Mouse (Mus musculus): ENCODE results near the gene Sh3rf1. TPM values are rescaled to one million over a fixed set of nuclear protein-coding genes. Genes with fewer than 3 reads are reported as not detected.

Gene Sh3rf1
- polyA plus RNA-seq (2015; fragmentation: Nextera tagmentation; extraction: Ambion mirVana) = 4.8 and 5.3 TPM in 2 replicates

- peak; percentile 79 for ATAC-seq (ENCODE audit: extremely low read depth, insufficient number of reproducible peaks, low FRiP score, low TSS enrichment)
- peak within 1 kb of the TSS; percentile 80 for H3K4me2 ChIP-seq
- H3K27ac ChIP-seq (replicated peaks) = peak within 1 kb of the TSS; percentile 78
- H3K27me3 ChIP-seq (replicated peaks) = peaks cover 33% of the 10 kb centered on the region
- H3K36me3 ChIP-seq = peaks cover 2% of the 10 kb centered on the region; the same call in 1 of the 2 replicates
- H3K9ac ChIP-seq = peak within 1 kb of the TSS; percentile 86
- peak within 1 kb of the TSS; percentile 84 for H3K4me3 ChIP-seq
- H3K9me3 ChIP-seq = no peaks in the 10 kb centered on the region
- peaks cover 40% of the 10 kb centered on the region for H3K4me1 ChIP-seq
- under 1% methylated on average over 65 of the region's 84 CpGs for WGBS
Measured at GRCm38 (mm10) chr8:61223729-61224379, at the start of gene Sh3rf1. Sh3rf1 (plus strand) TSS chr8:61223872.

DNA sequence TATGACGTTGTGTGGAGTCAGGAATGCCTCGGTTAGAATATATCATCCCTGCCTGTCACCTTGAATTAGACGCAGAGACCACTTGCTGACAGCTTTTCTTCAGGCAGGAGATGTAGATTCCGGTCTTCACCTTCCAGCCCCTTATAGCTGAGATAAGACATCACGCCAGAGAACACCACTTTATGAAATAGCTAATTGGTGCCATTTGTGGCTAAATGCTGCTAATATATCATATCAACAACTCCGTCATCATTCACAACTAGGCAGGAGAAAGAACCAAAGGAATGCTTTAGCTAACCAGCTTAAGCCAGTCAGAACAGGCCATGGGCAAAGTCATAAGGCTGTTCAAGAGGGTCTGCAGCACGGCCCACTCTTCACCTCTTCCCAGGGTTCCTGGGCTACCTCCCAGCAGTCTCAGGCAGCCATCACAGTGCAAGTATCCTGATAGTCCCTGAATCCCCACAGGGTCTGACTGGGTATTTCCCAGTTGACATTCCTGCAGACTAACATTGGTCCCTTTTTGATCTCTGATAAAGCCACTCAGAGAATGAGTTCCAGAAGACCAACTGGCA lies 49.7 kb upstream of the Sh3rf1 start:
- peaks cover 17% of the 10 kb centered on the region for H3K4me1 ChIP-seq
- 24% methylated on average over 7 of the region's 7 CpGs for WGBS
- H3K36me3 ChIP-seq = no peaks in the 10 kb centered on the region
- H3K4me2 ChIP-seq = no peak overlapping the region
- H3K27ac ChIP-seq (replicated peaks) = no peak overlapping the region; the same call in 1 of the 2 replicates
- H3K9ac ChIP-seq = no peak overlapping the region
- 0 out of 2 replicates have a peak, but pooled peaks cover 12% of the 10 kb centered on the region for H3K27me3 ChIP-seq (replicated peaks)
- no peak overlapping the region for H3K4me3 ChIP-seq
- no peak for ATAC-seq (ENCODE audit: extremely low read depth, insufficient number of reproducible peaks, low FRiP score, low TSS enrichment)
- H3K9me3 ChIP-seq = no peaks in the 10 kb centered on the region

DNA sequence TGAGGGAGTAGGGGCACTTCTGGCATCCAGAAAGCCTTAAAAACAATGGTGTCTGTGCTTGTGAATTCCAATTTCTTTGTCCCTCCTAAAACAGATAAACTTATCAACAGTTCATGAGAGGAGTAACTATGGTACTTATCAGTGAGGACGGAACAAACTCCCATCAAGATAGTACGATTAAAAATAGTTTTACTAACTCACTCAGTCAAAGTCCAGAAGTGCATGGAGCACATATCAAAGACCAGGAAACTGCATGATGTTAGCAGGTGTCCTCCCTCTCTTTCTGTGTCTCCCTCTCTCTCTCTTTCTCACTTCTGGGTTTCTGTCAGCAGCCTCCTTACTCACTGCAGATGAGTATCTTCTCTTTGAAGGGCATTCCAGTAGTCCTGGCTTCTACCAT lies 47.8 kb upstream of the Sh3rf1 start:
- H3K9ac ChIP-seq = no peak overlapping the region
- ATAC-seq (ENCODE audit: extremely low read depth, insufficient number of reproducible peaks, low FRiP score, low TSS enrichment) = no peak
- H3K4me2 ChIP-seq = no peak overlapping the region
- H3K4me1 ChIP-seq = peaks cover 17% of the 10 kb centered on the region
- no peak overlapping the region for H3K27ac ChIP-seq (replicated peaks)
- H3K36me3 ChIP-seq = no peaks in the 10 kb centered on the region
- 34% methylated on average over 2 of the region's 2 CpGs for WGBS
- no peaks in the 10 kb centered on the region for H3K9me3 ChIP-seq
- H3K27me3 ChIP-seq (replicated peaks) = 0 out of 2 replicates have a peak, but pooled peaks cover 12% of the 10 kb centered on the region
- H3K4me3 ChIP-seq = no peak overlapping the region

DNA sequence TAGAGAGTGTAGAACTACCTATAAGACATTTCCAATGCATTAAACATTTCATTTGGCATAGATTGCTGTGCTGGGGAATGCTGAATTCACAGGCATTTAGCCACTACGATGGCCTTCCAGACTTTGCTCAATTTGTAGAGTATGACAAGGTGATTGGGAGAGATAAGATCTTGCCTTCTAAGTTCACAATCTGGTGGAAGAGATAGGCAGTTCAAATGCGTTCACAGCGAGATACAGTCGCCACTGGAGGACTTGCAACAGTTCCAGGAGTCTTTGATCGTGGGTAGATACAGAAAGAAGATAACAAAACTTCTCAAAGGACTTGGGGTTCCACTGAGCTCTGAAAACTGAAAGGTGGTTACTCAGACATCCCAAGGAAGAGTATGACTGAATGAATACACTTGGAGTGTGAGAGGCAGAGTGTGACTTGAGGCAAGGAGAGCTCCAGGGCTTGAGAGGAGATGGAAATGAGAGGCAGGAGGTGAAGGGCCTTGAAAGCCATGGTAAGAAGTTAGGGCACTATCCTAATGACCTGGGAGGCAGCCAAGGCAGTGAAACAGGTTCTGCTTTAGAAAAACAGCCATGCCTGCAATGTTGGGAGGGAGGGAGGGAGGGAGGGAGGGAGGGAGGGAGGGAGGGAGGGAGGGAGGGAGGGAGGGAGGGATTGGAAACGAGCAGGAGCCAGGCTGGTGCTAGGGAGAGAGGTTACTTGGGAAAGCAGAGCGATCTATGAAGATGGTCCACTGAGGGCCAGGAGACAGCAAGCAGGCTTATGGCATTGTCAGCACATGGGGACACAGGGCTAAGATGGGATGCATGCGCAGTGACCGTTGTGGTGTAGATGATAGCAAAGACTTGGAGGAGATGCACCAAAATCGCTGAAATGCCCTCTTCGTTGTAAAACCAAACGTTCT lies 45.7 kb upstream of the Sh3rf1 start:
- 61% methylated on average over 12 of the region's 12 CpGs for WGBS

GRCm38 (mm10) chr8:61178594-61179140 lies 45.0 kb upstream of the Sh3rf1 start:
- H3K4me3 ChIP-seq = no peak overlapping the region
- no peak overlapping the region for H3K4me2 ChIP-seq
- WGBS = 60% methylated on average over 11 of the region's 11 CpGs
- no peak overlapping the region for H3K9ac ChIP-seq
- H3K9me3 ChIP-seq = 0 out of 2 replicates have a peak, but pooled peaks cover 6% of the 10 kb centered on the region
- 0 out of 2 replicates have a peak, but pooled peaks cover 12% of the 10 kb centered on the region for H3K27me3 ChIP-seq (replicated peaks)
- H3K36me3 ChIP-seq = no peaks in the 10 kb centered on the region
- H3K27ac ChIP-seq (replicated peaks) = no peak overlapping the region
- no peak for ATAC-seq (ENCODE audit: extremely low read depth, insufficient number of reproducible peaks, low FRiP score, low TSS enrichment)
- H3K4me1 ChIP-seq = peaks cover 33% of the 10 kb centered on the region

More for the DNA sequence above, 45.7 kb upstream of the Sh3rf1 start:
- H3K4me2 ChIP-seq = no peak overlapping the region
- H3K4me3 ChIP-seq = no peak overlapping the region
- H3K27ac ChIP-seq (replicated peaks) = no peak overlapping the region
- H3K9me3 ChIP-seq = no peaks in the 10 kb centered on the region
- no peak for ATAC-seq (ENCODE audit: extremely low read depth, insufficient number of reproducible peaks, low FRiP score, low TSS enrichment)
- peaks cover 36% of the 10 kb centered on the region for H3K4me1 ChIP-seq
- no peak overlapping the region for H3K9ac ChIP-seq
- H3K36me3 ChIP-seq = no peaks in the 10 kb centered on the region
- H3K27me3 ChIP-seq (replicated peaks) = 0 out of 2 replicates have a peak, but pooled peaks cover 12% of the 10 kb centered on the region

DNA sequence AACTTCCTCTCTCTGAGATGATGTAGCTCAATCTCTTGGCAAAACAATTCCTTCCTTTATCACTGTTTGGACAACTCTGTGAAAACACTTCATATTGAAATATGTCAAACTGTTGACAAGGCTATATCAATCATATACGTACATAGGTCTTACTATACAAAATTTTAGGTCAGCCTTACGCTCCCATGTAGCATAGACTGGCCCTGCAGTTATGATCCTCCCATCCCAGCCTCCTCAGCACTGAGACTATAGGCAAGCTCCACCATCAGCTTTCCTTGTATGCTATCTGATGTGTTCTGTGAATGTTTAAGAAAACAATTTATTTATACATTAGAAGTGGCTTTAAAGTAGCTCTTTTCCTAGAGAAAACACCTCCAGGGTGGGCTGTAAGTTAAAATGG lies 42.1 kb upstream of the Sh3rf1 start:
- WGBS = 64% methylated on average over 2 of the region's 2 CpGs
- Histone ChIP-seq H3K27ac (replicated peaks) (no peak overlapping the region), H3K9ac (no peak overlapping the region), H3K36me3 (no peaks in the 10 kb centered on the region), H3K4me2 (no peak overlapping the region), H3K27me3 (replicated peaks) (0 out of 2 replicates have a peak, but pooled peaks cover 10% of the 10 kb centered on the region), H3K9me3 (0 out of 2 replicates have a peak, but pooled peaks cover 6% of the 10 kb centered on the region), H3K4me3 (no peak overlapping the region), H3K4me1 (peaks cover 28% of the 10 kb centered on the region)
- ATAC-seq (ENCODE audit: extremely low read depth, insufficient number of reproducible peaks, low FRiP score, low TSS enrichment) = no peak

DNA sequence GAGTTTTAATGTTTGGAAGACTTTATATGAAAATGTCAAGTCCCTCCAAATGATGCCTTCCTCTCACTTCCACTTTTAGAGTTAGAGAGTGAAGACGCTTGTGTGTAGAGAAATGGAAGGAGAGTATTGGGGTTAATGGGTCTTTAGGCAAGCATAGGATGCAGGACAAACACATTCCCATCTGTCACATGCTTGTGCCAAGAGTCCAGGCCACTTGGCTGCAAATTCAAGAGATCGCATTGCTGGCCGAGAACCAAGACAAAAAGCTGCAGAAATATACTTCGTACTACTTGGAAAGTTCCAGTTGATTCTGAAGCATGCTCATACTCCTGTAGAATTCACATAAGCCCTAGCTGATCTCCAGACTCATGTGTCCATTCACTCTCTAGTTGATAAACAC lies 41.7 kb upstream of the Sh3rf1 start:
- Histone ChIP-seq H3K4me1 (peaks cover 28% of the 10 kb centered on the region), H3K36me3 (no peaks in the 10 kb centered on the region), H3K4me3 (no peak overlapping the region), H3K27ac (replicated peaks) (no peak overlapping the region), H3K27me3 (replicated peaks) (0 out of 2 replicates have a peak, but pooled peaks cover 8% of the 10 kb centered on the region), H3K4me2 (no peak overlapping the region), H3K9ac (no peak overlapping the region), H3K9me3 (0 out of 2 replicates have a peak, but pooled peaks cover 6% of the 10 kb centered on the region)
- ATAC-seq (ENCODE audit: extremely low read depth, insufficient number of reproducible peaks, low FRiP score, low TSS enrichment) = no peak
- WGBS = 63% methylated on average over 4 of the region's 4 CpGs

DNA sequence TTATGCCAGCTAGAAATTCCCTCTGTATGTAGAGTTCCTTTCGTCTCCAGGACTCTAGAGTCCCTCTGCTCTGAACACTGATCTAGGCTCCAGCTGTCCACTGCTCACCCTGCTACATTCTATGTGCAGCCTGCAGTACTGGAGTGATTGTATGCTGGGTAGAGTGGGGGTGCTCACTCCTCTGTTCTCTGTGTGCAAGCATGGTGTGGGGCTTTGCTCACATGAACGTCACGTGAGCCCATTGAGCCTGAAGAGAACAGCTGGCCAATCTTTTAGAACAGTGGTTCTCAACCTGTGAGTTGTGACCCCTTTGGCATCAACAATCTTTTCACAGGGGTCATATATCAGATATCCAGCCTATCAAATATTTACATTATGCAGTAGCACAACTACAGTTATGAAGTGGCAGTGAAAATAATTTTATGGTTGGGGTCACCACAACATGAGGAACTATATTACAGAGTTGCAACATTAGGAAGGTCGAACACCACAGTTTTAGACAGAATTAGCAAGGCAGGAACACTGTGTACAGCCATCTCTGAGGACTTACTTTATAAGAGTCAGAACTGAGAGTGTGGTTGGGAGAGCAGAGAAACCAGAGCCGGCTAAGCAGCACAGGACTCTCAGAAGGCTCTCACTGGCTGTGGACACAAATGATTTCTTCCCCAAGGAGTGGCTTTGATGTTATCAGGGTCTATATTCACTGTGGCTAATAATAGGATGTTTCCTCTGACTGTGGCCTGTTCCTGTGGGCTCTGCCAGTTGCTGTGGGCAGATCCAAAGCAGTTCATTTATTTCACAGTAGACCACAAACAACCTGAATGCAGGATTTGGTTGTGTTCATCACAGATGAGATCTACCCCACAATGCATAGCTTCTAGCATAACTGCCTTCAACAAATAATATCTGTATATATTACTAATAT lies 38.1 kb upstream of the Sh3rf1 start:
- Histone ChIP-seq H3K27me3 (replicated peaks) (no peaks in the 10 kb centered on the region), H3K27ac (replicated peaks) (no peak overlapping the region), H3K4me3 (no peak overlapping the region), H3K4me1 (peaks cover 28% of the 10 kb centered on the region), H3K4me2 (no peak overlapping the region), H3K9me3 (0 out of 2 replicates have a peak, but pooled peaks cover 6% of the 10 kb centered on the region), H3K9ac (no peak overlapping the region), H3K36me3 (no peaks in the 10 kb centered on the region)
- ATAC-seq (ENCODE audit: extremely low read depth, insufficient number of reproducible peaks, low FRiP score, low TSS enrichment) = no peak
- 56% methylated on average over 5 of the region's 5 CpGs for WGBS

DNA sequence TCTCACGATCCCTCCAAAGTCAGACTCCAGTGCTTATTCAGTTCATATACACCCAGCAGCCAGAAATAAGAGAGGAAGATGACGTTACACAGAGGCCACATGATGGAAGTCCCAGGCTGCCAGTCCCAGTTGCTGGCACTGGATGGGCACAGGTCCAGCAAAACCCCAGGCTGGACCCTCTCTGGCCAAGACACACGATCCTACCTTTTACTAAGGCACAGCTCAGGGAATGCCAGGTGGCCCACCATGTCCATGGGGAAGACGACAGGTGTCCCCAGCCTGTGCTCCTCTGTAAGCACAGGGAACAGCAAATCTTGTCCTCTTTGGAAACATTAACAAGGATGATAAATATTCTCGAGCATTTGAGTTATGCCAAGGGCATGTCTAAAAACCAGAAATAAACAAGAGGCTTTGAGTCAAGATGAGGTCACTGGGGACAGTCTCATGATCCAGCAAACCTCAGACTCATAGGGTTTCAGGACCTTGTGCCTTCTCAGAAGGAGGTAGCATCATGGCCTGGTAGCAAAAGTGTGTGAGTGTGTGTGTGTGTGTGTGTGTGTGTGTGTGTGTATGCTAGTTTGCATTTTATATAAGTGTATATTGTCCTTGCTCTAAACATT lies 29.3 kb upstream of the Sh3rf1 start:
- Histone ChIP-seq H3K4me3 (no peak overlapping the region), H3K9me3 (peaks cover 7% of the 10 kb centered on the region; the same call in 1 of the 2 replicates), H3K27me3 (replicated peaks) (no peaks in the 10 kb centered on the region), H3K4me1 (no peaks in the 10 kb centered on the region), H3K9ac (no peak overlapping the region), H3K4me2 (no peak overlapping the region), H3K27ac (replicated peaks) (no peak overlapping the region), H3K36me3 (no peaks in the 10 kb centered on the region)
- no peak for ATAC-seq (ENCODE audit: extremely low read depth, insufficient number of reproducible peaks, low FRiP score, low TSS enrichment)
- WGBS = 74% methylated on average over 5 of the region's 5 CpGs
